Mouse (Mus musculus): ENCODE results near the gene Gpatch4.

- TF ChIP-seq CTCF (IDR thresholded peaks at IDR 0.05; ENCODE audit: extremely low read depth, insufficient read depth, insufficient read length, insufficient replicate concordance): no peak
- TF ChIP-seq POLR2A (IDR thresholded peaks at IDR 0.05; ENCODE audit: low read depth, low read length): no peak
Observed at GRCm38 (mm10) chr3:88074766-88075165, 31.9 kb downstream of the Gpatch4 start.
